In genomic region chr2:74687698-74688555, GRCm38 (mm10) we compare ENCODE assay signal across 22 mouse cellular contexts. TPM values are rescaled to one million over a fixed set of nuclear protein-coding genes. Genes with fewer than 3 reads are reported as not detected.
DNase-seq lines count a peak whose midpoint lies in the region; ATAC-seq and TF ChIP-seq lines count a peak whose summit lies in the region.
"Had no signal": no experiment of that assay in that cellular context is flagged by ENCODE, and none has a peak within 500 bp of the region (broad histone marks: within the 10 kb centered on the region; RNA-seq: fewer than 3 reads in every experiment).

No protein-coding gene starts in this region.

- peak; percentile 24 for DNase-seq in gastrocnemius, adult 2 months
- no peak for DNase-seq in gastrocnemius, adult 18-20 months (ENCODE audit: low spot score)
- DNase-seq in kidney, postnatal 0 days (ENCODE audit: low spot score) = no peak
- DNase-seq in kidney, adult 8-10 months = no peak
- peak; percentile 43 for DNase-seq in kidney, postnatal 14 days
- DNase-seq in urinary bladder, adult 18-20 months (ENCODE audit: low spot score in 2 of 2) = no peak
- DNase-seq: adrenal gland, postnatal 36 days; cerebellum, postnatal 25 days; lung, postnatal 36 days; midbrain, embryonic 14.5 days; right cerebral cortex, adult 18-20 months had no signal

- H3K9ac ChIP-seq in kidney, postnatal 0 days (ENCODE audit: low read depth, low read length) = peak overlapping the region; percentile 86
- H3K9ac ChIP-seq in neural tube, embryonic 12.5 days = peak overlapping the region; percentile 70
- H3K9ac ChIP-seq: embryonic facial prominence, embryonic 13.5 days; liver, embryonic 15.5 days had no signal

- peak overlapping the region; percentile 90 for H3K4me2 ChIP-seq in kidney, postnatal 0 days (ENCODE audit: low read length)
- peak overlapping the region; percentile 55 for H3K4me2 ChIP-seq in neural tube, embryonic 12.5 days (replicated peaks)
- H3K4me2 ChIP-seq: embryonic facial prominence, embryonic 13.5 days; liver, embryonic 15.5 days had no signal

- H3K27me3 ChIP-seq in kidney, postnatal 0 days (ENCODE audit: insufficient read depth, low read length) = no peaks in the 10 kb centered on the region
- H3K27me3 ChIP-seq in neural tube, embryonic 12.5 days (replicated peaks) = peaks cover 80% of the 10 kb centered on the region

- H3K4me3 ChIP-seq in gastrocnemius, adult 2 months = peak overlapping the region; percentile 43
- H3K4me3 ChIP-seq in kidney, postnatal 0 days (replicated peaks; ENCODE audit: low read depth, low read length) = peak overlapping the region; percentile 82
- H3K4me3 ChIP-seq in neural tube, embryonic 12.5 days = peak overlapping the region; percentile 43
- H3K4me3 ChIP-seq: embryonic facial prominence, embryonic 13.5 days; liver, embryonic 15.5 days had no signal

- no peak for ATAC-seq in kidney, postnatal 0 days (replicated peaks; ENCODE audit: low FRiP score, low read depth)
- no peak for ATAC-seq in neural tube, embryonic 12.5 days (ENCODE audit: low FRiP score, low read depth)
- no peak for ATAC-seq in activated CD4-positive, CD25-positive, alpha-beta regulatory T cell, adult 4 months
- ATAC-seq: forebrain, embryonic 14.5 days had no signal

- H3K27ac ChIP-seq in gastrocnemius, adult 2 months = no peak overlapping the region
- peak overlapping the region; percentile 94 for H3K27ac ChIP-seq in kidney, postnatal 0 days
- H3K27ac ChIP-seq in neural tube, embryonic 12.5 days = no peak overlapping the region; the same call in 1 of the 2 replicates
- H3K27ac ChIP-seq: embryonic facial prominence, embryonic 13.5 days; liver, embryonic 15.5 days had no signal

- H3K36me3 ChIP-seq in kidney, postnatal 0 days (ENCODE audit: insufficient read depth, low read length) = 0 out of 2 replicates have a peak, but pooled peaks cover 9% of the 10 kb centered on the region
- no peaks in the 10 kb centered on the region for H3K36me3 ChIP-seq in neural tube, embryonic 12.5 days
- H3K36me3 ChIP-seq: embryonic facial prominence, embryonic 13.5 days; liver, embryonic 15.5 days had no signal

- TF ChIP-seq CTCF in gastrocnemius, adult 2 months (IDR thresholded peaks at IDR 0.05) = no peak
- no peak for TF ChIP-seq CTCF in kidney, postnatal 0 days (IDR thresholded peaks at IDR 0.05; ENCODE audit: low read depth)

- WGBS in kidney, postnatal 0 days = 5% methylated on average over 31 of the region's 31 CpGs
- WGBS in neural tube, embryonic 12.5 days = 1% methylated on average over 31 of the region's 31 CpGs

- intact Hi-C loops in gastrocnemius, adult 2 months (cut with DNase I) = no loop called here

- H3K4me1 ChIP-seq in kidney, postnatal 0 days (replicated peaks; ENCODE audit: insufficient read depth, low read length) = peaks cover 5% of the 10 kb centered on the region; the same call in 1 of the 2 replicates
- peaks cover under 1% of the 10 kb centered on the region for H3K4me1 ChIP-seq in neural tube, embryonic 12.5 days
- H3K4me1 ChIP-seq: liver, embryonic 15.5 days had no signal

- no peaks in the 10 kb centered on the region for H3K9me3 ChIP-seq in kidney, postnatal 0 days (replicated peaks; ENCODE audit: low read length)
- no peaks in the 10 kb centered on the region for H3K9me3 ChIP-seq in neural tube, embryonic 12.5 days
- H3K9me3 ChIP-seq: embryonic facial prominence, embryonic 13.5 days; liver, embryonic 15.5 days had no signal

RNA-seq across cellular contexts. Expression of gene Hoxd10, which starts 3.8 kb away (rescaled TPM):
- 1 to 10 TPM; 4.0 to 4.8 TPM for total RNA-seq in gastrocnemius, adult 2 months (2021)
- total RNA-seq in gastrocnemius, adult 18-20 months (2021) = 1 to 10 TPM; 5.0 to 6.1 TPM
- polyA plus RNA-seq in kidney, postnatal 0 days (2015; fragmentation: Nextera tagmentation; extraction: Ambion mirVana) = 44.6 and 45.5 TPM in 2 replicates
- 48.9 and 49.0 TPM in 2 replicates for polyA plus RNA-seq in neural tube, embryonic 12.5 days (2016; fragmentation: Nextera tagmentation; extraction: Ambion mirVana)
- not detected for polyA plus RNA-seq in activated CD4-positive, CD25-positive, alpha-beta regulatory T cell, adult 4 months (2017; shearing (Covaris generic))
- total RNA-seq: adrenal gland, postnatal 36 days; layer of hippocampus, adult 18-20 months; left cerebral cortex, adult 8-10 months had no signal
- polyA plus RNA-seq: forebrain, embryonic 14.5 days; hindbrain, embryonic 11.5 days; liver, embryonic 15.5 days; midbrain, embryonic 14.5 days had no signal

RNA-seq across cellular contexts. Expression of gene Hoxd11, which starts 8.6 kb away (rescaled TPM):
- not detected for total RNA-seq in gastrocnemius, adult 2 months (2021)
- not detected for total RNA-seq in gastrocnemius, adult 18-20 months (2021)
- polyA plus RNA-seq in kidney, postnatal 0 days (2015; fragmentation: Nextera tagmentation; extraction: Ambion mirVana) = 19.7 and 23.8 TPM in 2 replicates
- polyA plus RNA-seq in neural tube, embryonic 12.5 days (2016; fragmentation: Nextera tagmentation; extraction: Ambion mirVana) = 19.1 and 25.2 TPM in 2 replicates
- not detected for polyA plus RNA-seq in activated CD4-positive, CD25-positive, alpha-beta regulatory T cell, adult 4 months (2017; shearing (Covaris generic))
- total RNA-seq: adrenal gland, postnatal 36 days; layer of hippocampus, adult 18-20 months; left cerebral cortex, adult 8-10 months had no signal
- polyA plus RNA-seq: embryonic facial prominence, embryonic 13.5 days; forebrain, embryonic 14.5 days; hindbrain, embryonic 11.5 days; liver, embryonic 15.5 days; midbrain, embryonic 14.5 days; testis, adult 2 months had no signal

RNA-seq across cellular contexts. Expression of gene Hoxd9, which starts 9.6 kb away (rescaled TPM):
- total RNA-seq in gastrocnemius, adult 2 months (2021) = 10 to 100 TPM; 15.8 to 19.1 TPM
- 10 to 100 TPM; 17.0 to 18.1 TPM for total RNA-seq in gastrocnemius, adult 18-20 months (2021)
- 57.8 and 67.0 TPM in 2 replicates for polyA plus RNA-seq in kidney, postnatal 0 days (2015; fragmentation: Nextera tagmentation; extraction: Ambion mirVana)
- polyA plus RNA-seq in neural tube, embryonic 12.5 days (2016; fragmentation: Nextera tagmentation; extraction: Ambion mirVana) = 34.4 and 36.8 TPM in 2 replicates
- polyA plus RNA-seq in activated CD4-positive, CD25-positive, alpha-beta regulatory T cell, adult 4 months (2017; shearing (Covaris generic)) = not detected
- total RNA-seq: layer of hippocampus, adult 18-20 months; left cerebral cortex, adult 8-10 months had no signal
- polyA plus RNA-seq: forebrain, embryonic 14.5 days; liver, embryonic 15.5 days; midbrain, embryonic 14.5 days had no signal

RNA-seq across cellular contexts. Expression of gene Hoxd12, which starts 13.1 kb away (rescaled TPM):
- total RNA-seq in gastrocnemius, adult 2 months (2021) = not detected
- not detected for total RNA-seq in gastrocnemius, adult 18-20 months (2021)
- 2.6 and 2.8 TPM in 2 replicates for polyA plus RNA-seq in kidney, postnatal 0 days (2015; fragmentation: Nextera tagmentation; extraction: Ambion mirVana)
- polyA plus RNA-seq in neural tube, embryonic 12.5 days (2016; fragmentation: Nextera tagmentation; extraction: Ambion mirVana) = 4.1 and 8.0 TPM in 2 replicates
- polyA plus RNA-seq in activated CD4-positive, CD25-positive, alpha-beta regulatory T cell, adult 4 months (2017; shearing (Covaris generic)) = not detected
- total RNA-seq: adrenal gland, postnatal 36 days; ES-E14; gastrocnemius, postnatal 10 days; layer of hippocampus, adult 18-20 months; left cerebral cortex, adult 8-10 months had no signal
- polyA plus RNA-seq: embryonic facial prominence, embryonic 13.5 days; forebrain, embryonic 14.5 days; hindbrain, embryonic 11.5 days; liver, embryonic 15.5 days; midbrain, embryonic 14.5 days; testis, adult 2 months had no signal

RNA-seq across cellular contexts. Expression of gene Hoxd8, which starts 16.5 kb away (rescaled TPM):
- total RNA-seq in gastrocnemius, adult 2 months (2021) = 10 to 100 TPM; 39.3 to 49.0 TPM
- 10 to 100 TPM; 32.2 to 40.3 TPM for total RNA-seq in gastrocnemius, adult 18-20 months (2021)
- 73.4 and 76.7 TPM in 2 replicates for polyA plus RNA-seq in kidney, postnatal 0 days (2015; fragmentation: Nextera tagmentation; extraction: Ambion mirVana)
- 20.8 and 21.4 TPM in 2 replicates for polyA plus RNA-seq in neural tube, embryonic 12.5 days (2016; fragmentation: Nextera tagmentation; extraction: Ambion mirVana)
- polyA plus RNA-seq in activated CD4-positive, CD25-positive, alpha-beta regulatory T cell, adult 4 months (2017; shearing (Covaris generic)) = not detected
- total RNA-seq: layer of hippocampus, adult 18-20 months; left cerebral cortex, adult 8-10 months had no signal
- polyA plus RNA-seq: midbrain, embryonic 14.5 days had no signal

Comparison
In these comparisons a context has a peak if more than half of its experiments do, and no peak if none do; other contexts are left out.
1. DNase-seq: peak in gastrocnemius, adult 2 months (single experiment) and kidney, postnatal 14 days (single experiment); none in gastrocnemius, adult 18-20 months (single experiment), kidney, postnatal 0 days (single experiment), kidney, adult 8-10 months (0 of 2) and urinary bladder, adult 18-20 months (0 of 2).
2. RNA of gene Hoxd10, which starts 3.8 kb away (polyA plus RNA-seq): 48.9 to 49.0 TPM in neural tube, embryonic 12.5 days and 44.6 to 45.5 TPM in kidney, postnatal 0 days; not detected in activated CD4-positive, CD25-positive, alpha-beta regulatory T cell, adult 4 months; every median in the first group is over 10 times any median in the second.
3. RNA of gene Hoxd11, which starts 8.6 kb away (polyA plus RNA-seq): 19.7 to 23.8 TPM in kidney, postnatal 0 days and 19.1 to 25.2 TPM in neural tube, embryonic 12.5 days; not detected in activated CD4-positive, CD25-positive, alpha-beta regulatory T cell, adult 4 months; every median in the first group is over 10 times any median in the second.
4. RNA of gene Hoxd9, which starts 9.6 kb away (polyA plus RNA-seq): 57.8 to 67.0 TPM in kidney, postnatal 0 days and 34.4 to 36.8 TPM in neural tube, embryonic 12.5 days; not detected in activated CD4-positive, CD25-positive, alpha-beta regulatory T cell, adult 4 months; every median in the first group is over 10 times any median in the second.
5. Peak in every context shown above with its lines, with median percentiles within 50 percentile points of each other: H3K4me3 ChIP-seq.